Mouse (Mus musculus) myocyte (in vitro differentiated cells): Measurements from ENCODE around the gene AL732309.1.

Source experiments
- E2F4 ChIP-seq: IDR thresholded peaks from one replicate; pipeline ENCODE4 v1.6.1; 2011; ENCODE audit warnings: mild to moderate bottlenecking, control low read depth, moderate library complexity; ENCODE audit not compliant: insufficient read depth
- MAX ChIP-seq: IDR thresholded peaks from one replicate; pipeline ENCODE4 v1.6.1; 2011; ENCODE audit warnings: low read depth, mild to moderate bottlenecking, control low read depth
- MYOG ChIP-seq, 3 experiments: IDR thresholded peaks; one replicate each; pipeline ENCODE4 v1.6.1; 2011; ENCODE audit warnings: control low read depth in 2 of 3, low read depth in 2 of 3, mild to moderate bottlenecking in 2 of 3; ENCODE audit not compliant: insufficient read length in 2 of 3, control insufficient read depth in 1 of 3, insufficient read depth in 1 of 3
- POLR2A ChIP-seq: IDR thresholded peaks from one replicate; pipeline ENCODE4 v1.6.1; 2011; ENCODE audit warnings: low read depth, mild to moderate bottlenecking, control low read depth, moderate library complexity; ENCODE audit not compliant: insufficient read length
- TCF12 ChIP-seq: IDR thresholded peaks from one replicate; pipeline ENCODE4 v1.6.1; 2011; ENCODE audit warnings: mild to moderate bottlenecking, control low read depth; ENCODE audit not compliant: poor library complexity, insufficient read depth, severe bottlenecking
- TCF3 ChIP-seq: IDR thresholded peaks from one replicate; pipeline ENCODE4 v1.6.1; 2011; ENCODE audit warnings: low read depth, control low read depth; ENCODE audit not compliant: insufficient read length
- USF1 ChIP-seq: IDR thresholded peaks from one replicate; pipeline ENCODE4 v1.6.1; 2011; ENCODE audit warnings: low read depth, mild to moderate bottlenecking, control low read depth, moderate library complexity

DNA sequence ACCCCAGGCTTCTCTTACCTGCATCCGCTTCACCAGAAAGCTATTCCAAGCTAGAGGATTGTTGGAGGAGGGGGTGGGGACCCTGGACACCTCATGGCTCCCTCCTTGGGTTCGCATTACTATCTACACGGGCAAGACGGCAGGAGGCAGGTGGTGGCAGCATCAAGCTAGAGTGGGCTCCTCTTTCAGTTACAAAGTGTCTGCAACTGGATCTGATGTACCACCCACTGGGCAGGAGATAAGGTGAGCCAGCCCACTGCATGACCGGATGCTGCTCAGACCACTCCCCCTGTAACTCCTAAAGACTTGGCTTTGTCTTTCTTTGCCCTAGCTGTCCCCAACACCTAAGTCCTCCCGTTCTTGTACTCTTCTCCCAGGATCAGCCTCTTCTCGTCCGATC lies 10.0 kb downstream of the AL732309.1 start, which contains the start of gene Rnf224:
- no peak for TF ChIP-seq POLR2A
- no peak for TF ChIP-seq E2F4
- no peak for TF ChIP-seq MYOG (IDR thresholded peaks at IDR 0.05; ENCODE audit: control insufficient read depth in 1 of 3, insufficient read depth in 1 of 3, insufficient read length in 2 of 3, low read depth in 2 of 3)
- TF ChIP-seq TCF12 = no peak
- TF ChIP-seq TCF3 = no peak
- no peak for TF ChIP-seq USF1
- TF ChIP-seq MAX = no peak
